Mouse (Mus musculus) induced T-regulatory cell, adult 2 months (primary cell): ENCODE results near the gene Cerkl.

Experiments
- DNase-seq: peaks from one replicate; pipeline ENCODE4 v3.0.0-alpha.2; 2012; ENCODE audit warnings: low read depth

The Cerkl gene

GRCm38 (mm10) chr2:79316182-79316880, 140.3 kb downstream of the Cerkl start:
- DNase-seq = no peak

GRCm38 (mm10) chr2:79315108-79315507, 141.5 kb downstream of the Cerkl start:
- no peak for DNase-seq

GRCm38 (mm10) chr2:79312499-79312898, 144.1 kb downstream of the Cerkl start:
- DNase-seq = no peak

DNA sequence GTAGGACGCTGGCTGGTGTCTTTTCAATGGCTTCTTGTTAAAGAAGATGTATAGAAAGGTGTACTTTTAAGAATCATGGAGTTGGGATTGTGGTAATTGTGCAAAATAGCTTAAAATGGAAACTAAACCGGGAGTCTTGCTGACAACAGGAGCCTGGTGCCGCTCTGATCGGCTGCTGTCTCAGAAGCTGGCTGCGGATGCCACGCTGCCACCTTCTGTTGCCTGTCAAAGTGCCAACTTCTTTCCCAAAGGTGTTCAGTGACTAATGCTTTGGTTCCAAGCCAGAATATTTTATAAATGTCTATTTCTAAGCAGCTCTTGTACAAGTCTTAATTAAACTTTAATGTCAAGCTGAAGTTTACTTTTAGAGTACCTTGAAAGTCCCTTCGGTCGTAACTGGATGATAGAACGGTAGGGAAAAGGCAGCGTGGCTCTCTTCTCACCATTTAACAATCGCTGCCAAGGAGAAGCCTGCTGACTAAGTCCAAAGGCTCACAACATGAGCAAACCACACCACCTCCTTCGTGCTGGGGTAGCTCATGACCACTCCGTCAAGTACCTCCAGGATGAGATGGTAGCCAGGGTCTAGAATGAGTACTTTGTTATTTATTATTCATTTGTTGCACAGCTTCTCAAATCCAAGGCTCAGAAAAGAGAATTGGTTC, 147.0 kb downstream of the Cerkl start:
- DNase-seq = no peak

- DNase-seq = no peak
These were observed 149.0 kb downstream of the Cerkl start for GRCm38 (mm10) chr2:79307549-79307948.

GRCm38 (mm10) chr2:79302398-79302797, 154.2 kb downstream of the Cerkl start:
- DNase-seq = no peak

- DNase-seq = no peak
These were observed 164.2 kb downstream of the Cerkl start for GRCm38 (mm10) chr2:79292431-79292830.

- no peak for DNase-seq
These were observed 164.7 kb downstream of the Cerkl start for GRCm38 (mm10) chr2:79291922-79292321.

GRCm38 (mm10) chr2:79290149-79290548, 166.4 kb downstream of the Cerkl start:
- DNase-seq = no peak

DNA sequence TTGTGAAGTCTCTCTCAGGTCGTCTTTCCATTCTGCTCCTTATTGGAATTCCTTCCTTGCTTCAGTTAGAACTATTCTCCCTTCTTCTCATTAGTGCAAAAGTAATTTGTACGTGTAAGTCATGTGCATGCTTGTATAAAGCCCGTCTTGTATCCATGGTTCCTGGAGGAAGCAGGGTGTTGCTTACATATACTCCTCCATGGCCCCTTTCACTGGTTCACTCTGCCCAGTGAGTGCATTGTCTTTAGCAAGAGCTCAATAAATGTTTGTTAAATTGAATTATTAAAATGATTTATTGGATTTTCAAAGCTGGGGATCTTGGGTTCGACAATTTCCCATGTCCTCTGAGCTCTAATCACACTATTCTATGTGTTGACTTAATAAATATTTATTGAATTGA, 172.4 kb downstream of the Cerkl start:
- no peak for DNase-seq
